Mouse (Mus musculus) cerebral cortex, adult 2 months (tissue): ENCODE measurements around the gene Itgb7.

ENCODE experiments used
- WGBS: fragments of 180-500 bp; shearing (Covaris S2); methylation state at CpG from one replicate; pipeline ENCODE4 v1.1.7; 2018; 5-methylcytosine and 5-hydroxymethylcytosine counted together

Gene Itgb7

GRCm38 (mm10) chr15:102193652-102194051, 38.1 kb downstream of the Itgb7 start:
- WGBS, result 88% methylated on average over 4 of the region's 4 CpGs

DNA sequence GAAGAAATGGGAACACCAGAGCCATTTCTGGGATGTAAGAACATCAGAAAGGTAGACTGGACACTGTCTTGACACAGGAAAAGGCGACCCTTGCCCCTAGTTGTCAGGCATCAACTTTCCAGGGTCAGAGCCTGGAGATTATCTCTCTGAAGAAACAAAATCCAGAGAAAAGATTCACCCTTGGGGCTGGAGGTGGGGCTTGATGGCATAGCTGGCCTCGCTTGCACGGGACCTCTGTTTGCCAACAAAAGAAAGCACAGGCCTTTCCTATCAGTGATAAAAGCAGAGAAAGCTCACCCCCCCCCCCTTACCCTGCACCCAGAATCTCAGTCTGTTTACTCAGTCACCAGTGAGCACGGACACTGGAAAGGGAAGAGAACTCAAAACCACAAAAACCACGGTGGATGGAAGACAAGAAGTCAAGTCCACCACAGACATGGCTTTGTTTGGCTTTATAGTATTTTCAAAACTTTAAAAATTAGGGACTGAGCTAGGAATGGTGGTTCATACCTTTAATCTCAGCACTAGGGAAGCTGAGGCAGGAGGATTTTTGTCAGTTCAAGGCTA, 38.8 kb downstream of the Itgb7 start:
- WGBS, result 77% methylated on average over 5 of the region's 5 CpGs

DNA sequence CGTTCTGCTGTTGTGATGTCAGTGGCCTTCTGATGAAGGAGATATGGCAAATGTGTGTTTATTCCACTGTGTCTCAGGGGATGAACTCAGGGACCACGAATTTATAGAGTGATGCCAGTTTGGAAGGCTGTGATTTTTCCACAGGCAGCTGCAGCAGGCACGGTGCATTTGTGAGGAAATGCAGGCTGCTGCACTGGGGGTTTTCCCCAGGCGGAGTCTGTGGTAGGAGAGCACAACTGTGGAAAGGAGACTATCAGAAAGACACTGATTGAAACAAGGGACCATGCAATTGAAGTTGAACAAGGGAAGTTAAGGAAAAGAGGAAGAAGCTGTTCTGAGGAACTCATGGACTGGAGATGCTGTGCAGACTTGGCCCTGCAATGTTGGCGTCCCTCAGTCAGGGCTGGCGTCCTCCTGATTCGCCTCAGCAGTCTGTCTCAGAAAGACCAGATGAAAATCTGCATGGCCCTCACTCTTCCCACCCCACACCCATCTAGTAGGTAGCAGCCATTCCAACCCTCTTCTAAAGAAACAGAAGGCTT, 39.4 kb downstream of the Itgb7 start:
- 82% methylated on average over 7 of the region's 7 CpGs for WGBS

DNA sequence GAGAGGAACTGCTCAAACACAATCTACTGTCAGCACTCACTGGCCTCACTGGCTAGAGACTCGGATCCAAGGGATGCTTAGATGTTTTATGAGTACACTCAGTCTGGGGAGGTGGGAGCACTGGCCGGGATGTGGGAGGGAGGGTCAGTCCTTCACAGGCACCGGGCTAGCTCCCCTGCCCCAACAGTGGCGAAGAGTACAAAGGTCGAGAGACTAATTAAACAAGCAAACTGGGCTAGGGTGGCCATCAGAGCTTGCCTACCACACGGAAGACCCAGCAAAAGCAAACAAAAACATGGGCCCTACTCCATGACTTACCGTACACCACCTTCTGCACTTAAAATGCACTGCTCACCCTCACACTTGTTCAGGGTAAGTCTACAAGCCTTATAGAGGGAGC, 40.0 kb downstream of the Itgb7 start:
- 84% methylated on average over 7 of the region's 7 CpGs for WGBS

GRCm38 (mm10) chr15:102188883-102189282, 42.9 kb downstream of the Itgb7 start:
- 68% methylated on average over 6 of the region's 6 CpGs for WGBS

- WGBS, result 94% methylated on average over 10 of the region's 10 CpGs
These were observed 43.6 kb downstream of the Itgb7 start for GRCm38 (mm10) chr15:102188096-102188495.

DNA sequence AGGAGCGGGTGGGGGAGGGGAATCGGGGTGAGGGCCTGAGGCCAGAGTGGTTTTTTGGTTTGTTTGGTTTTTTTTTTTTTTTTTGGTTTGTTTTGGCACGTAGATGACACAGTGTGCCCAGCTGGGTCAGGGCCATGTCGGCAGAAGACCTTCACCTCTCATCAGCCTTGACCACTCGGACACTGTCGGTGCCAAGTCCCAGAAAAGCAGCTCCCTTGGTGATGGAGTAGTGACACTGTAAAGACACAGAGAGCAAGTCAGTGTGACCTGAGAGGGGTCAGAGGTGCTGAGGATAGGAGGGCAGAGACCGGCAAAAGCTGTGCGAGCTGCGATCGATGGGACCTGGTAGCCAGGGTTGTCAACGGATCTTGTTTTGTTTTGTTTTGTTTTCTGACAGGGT, 45.5 kb downstream of the Itgb7 start:
- 92% methylated on average over 11 of the region's 11 CpGs for WGBS

- WGBS, result 93% methylated on average over 3 of the region's 3 CpGs
These were observed 48.7 kb downstream of the Itgb7 start for GRCm38 (mm10) chr15:102183076-102183475.

GRCm38 (mm10) chr15:102179924-102180323, 51.8 kb downstream of the Itgb7 start:
- 95% methylated on average over 14 of the region's 14 CpGs for WGBS

DNA sequence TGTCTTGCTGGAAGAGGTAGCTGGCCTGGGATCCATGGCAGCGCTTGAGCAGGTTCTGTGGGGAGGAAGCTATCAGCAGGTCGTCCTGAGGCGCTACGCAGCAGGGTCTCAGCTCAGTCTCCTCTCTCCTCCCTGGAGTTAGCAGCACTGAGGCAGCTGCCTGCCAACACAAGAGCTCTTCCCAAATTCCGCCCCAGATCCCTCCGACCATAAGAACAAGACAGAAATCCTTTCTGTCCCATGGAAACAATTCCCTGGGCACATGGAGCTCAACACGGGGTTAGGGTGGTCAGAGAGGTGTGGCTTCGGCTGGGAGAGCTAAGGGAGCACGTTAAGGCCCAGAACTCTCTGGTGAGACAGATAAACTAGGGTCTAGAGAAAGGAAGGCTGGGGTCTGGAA, 52.6 kb downstream of the Itgb7 start:
- 91% methylated on average over 9 of the region's 9 CpGs for WGBS

DNA sequence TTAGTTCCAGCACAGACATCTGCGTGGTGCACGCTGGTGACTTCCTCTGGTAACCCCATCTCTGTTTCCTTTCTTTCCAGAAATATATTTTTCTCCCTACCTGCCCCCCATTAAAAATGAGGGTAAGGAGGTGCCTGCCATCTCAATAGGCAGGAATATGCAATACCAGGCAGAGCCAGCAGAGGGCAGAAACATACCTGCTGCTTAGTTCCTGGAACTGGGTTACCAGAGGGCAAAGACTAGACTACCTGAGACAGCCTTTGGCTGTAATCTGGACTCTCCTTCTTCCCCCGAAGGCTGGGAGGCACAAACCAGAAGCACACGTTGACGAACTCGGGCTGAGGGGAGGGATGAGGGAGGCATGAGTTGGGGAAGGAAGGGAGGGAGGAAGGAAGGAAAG, 53.5 kb downstream of the Itgb7 start:
- WGBS, result 27% methylated on average over 6 of the region's 6 CpGs

GRCm38 (mm10) chr15:102177417-102177816, 54.3 kb downstream of the Itgb7 start:
- WGBS, result 88% methylated on average over 8 of the region's 8 CpGs

- 88% methylated on average over 7 of the region's 7 CpGs for WGBS
These were observed 55.0 kb downstream of the Itgb7 start for GRCm38 (mm10) chr15:102176571-102177316.

GRCm38 (mm10) chr15:102175736-102176319, 55.9 kb downstream of the Itgb7 start:
- 95% methylated on average over 16 of the region's 16 CpGs for WGBS

DNA sequence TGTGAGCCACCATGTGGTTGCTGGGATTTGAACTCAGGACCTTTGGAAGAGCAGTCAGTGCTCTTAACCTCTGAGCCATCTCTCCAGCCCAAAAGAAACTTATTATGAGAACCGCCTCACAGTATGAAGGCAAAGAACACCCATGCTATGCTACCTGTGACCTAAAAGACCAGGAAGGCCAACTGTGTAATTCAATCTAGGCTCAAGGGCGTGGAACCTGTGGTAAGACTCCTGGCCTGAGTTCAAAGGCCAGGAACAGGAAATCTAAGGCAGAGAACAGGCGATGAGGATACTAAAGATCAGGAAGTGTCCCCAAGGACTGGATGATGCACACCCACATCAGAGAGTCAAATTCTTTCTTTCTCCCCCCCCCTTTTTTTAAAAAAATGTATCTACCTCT, 58.2 kb downstream of the Itgb7 start:
- 87% methylated on average over 3 of the region's 3 CpGs for WGBS

DNA sequence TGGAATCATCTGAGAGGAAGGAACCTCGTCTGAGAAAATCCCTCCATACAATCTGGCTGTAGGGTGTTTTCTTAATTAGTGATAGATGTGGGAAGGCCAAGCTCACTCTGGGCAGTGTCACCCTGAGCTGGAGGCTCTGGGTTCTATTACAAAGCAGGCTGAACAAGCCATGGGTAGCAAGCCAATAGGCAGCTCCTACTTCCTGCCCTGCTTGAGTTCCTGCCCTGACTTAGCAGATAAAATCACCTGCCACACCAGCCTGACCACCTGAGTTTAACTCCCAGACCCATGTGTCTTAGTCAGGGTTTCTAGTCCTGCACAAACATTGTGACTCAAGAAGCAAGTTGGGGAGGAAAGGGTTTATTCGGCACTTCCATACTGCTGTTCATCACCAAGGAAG, 62.7 kb downstream of the Itgb7 start:
- 66% methylated on average over 2 of the region's 2 CpGs for WGBS

GRCm38 (mm10) chr15:102167620-102168021, 64.1 kb downstream of the Itgb7 start:
- 72% methylated on average over 6 of the region's 6 CpGs for WGBS
